Mouse (Mus musculus) megakaryocyte, embryonic 14.5 days (primary cell): ENCODE measurements around the gene 4930539E08Rik.

Experiments
- FLI1 ChIP-seq: IDR thresholded peaks from 2 replicates; pipeline ENCODE4 v1.6.1; 2012; ENCODE audit warnings: low read length, inconsistent platforms, mixed read lengths
- GATA1 ChIP-seq: IDR thresholded peaks from 3 replicates; pipeline ENCODE4 v1.6.1; 2012; ENCODE audit warnings: mixed read lengths, low read length, inconsistent platforms, borderline replicate concordance

- TF ChIP-seq FLI1, result no peak
- TF ChIP-seq GATA1, result no peak
These were observed 15.4 kb upstream of the 4930539E08Rik start for GRCm38 (mm10) chr17:28930392-28931074.
